Mouse (Mus musculus) adrenal gland, postnatal 4 days (tissue): ENCODE data around the gene Gtpbp3. TPM values are rescaled to one million over a fixed set of nuclear protein-coding genes. Genes with fewer than 3 reads are reported as not detected.

Source experiments
- DNase-seq, 2 experiments: peaks; one replicate each; pipeline ENCODE4 v3.0.0; 2021 to 2022; ENCODE audit warnings: low spot score in 2 of 2, mixed read lengths in 2 of 2
- total RNA-seq, 2 experiments: library from RNA; stranded (reverse); gene quantifications; 2 replicates each; pipeline ENCODE4 v1.2.3; 2021

Gtpbp3 gene
- total RNA-seq, 2 experiments from 2014 or later: 30.6 to 32.0 TPM

DNA sequence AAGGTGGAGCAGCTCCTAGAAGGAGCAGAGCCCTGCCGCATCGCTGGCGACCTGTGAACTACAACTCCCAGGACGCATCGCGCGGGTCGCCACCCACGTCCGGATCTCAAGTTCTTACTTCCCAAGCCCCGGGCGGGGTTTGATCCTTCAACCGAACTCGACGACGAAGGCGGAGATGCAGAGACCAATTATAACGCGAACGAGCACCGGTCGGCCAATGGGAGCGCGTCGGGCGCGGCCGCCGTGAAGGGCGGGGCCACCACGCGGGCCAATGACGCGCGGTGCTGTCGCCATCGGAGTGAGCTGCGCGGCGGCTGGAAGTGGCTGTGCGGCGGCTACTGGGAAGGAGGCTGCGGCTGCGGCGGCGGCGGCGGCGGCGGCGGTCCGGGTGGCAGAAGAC lies 19.0 kb upstream of the Gtpbp3 start, which contains the start of gene Dda1:
Gene Dda1 (plus strand): TSS at position 284 of the 400 bp plus-strand sequence.
- peak; percentile 86 to 94 for DNase-seq

DNA sequence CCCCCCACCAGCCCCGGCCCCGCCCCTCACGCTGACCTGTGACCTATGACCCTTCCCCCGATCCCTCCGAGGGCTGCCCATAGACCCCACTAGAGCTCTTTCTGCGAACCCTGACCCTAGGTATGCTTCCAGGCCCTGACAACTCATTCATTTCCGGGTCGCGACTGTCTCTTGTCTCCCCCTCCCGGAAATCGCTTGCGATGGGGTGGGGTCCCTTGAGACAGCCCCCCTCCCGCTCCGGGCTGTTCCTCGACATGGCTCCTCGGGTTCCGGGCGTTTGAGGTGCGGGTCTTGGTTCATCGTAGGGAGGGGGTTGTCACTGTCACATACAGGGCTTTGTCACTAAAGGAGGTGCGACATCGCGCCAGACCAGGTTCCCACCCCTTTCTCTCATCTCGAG lies 18.5 kb upstream of the Gtpbp3 start:
- no peak for DNase-seq

DNA sequence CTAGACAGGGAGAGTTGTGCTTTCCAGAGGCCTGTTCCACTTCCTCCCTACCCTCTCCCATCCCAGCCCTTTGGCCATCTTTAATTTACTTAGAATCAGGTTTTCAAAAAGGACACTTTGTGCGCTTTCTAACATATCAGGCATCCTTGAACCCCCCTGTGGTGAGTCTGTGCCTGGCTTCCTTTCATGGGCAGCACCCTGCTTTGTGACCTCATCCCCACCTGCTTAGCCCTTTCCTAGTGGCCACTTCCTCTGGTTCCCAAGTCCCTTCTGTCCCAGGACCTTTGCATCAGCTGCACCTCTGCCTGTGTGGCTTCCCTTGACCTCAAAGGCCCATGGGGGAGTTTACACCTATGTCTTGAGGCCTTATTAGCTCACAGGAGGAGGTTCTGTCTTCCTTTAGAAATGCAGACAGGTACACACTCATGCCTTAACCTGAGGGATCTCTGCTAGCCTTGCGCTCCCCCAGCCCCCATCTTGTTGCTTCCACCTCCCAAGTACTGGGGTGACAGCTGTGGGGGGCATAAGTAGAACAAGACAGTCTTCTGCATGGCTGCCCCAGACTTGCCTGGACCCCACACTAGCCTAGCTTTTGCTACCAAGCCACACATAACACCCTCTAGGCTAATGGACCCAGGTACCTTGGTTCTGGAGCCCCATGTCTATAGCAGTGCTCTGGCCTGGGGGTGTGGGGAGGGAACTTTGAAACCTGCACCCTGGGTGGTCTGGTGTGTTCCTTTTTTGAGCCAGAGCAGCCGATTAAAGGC lies 17.6 kb upstream of the Gtpbp3 start:
- DNase-seq: no peak

DNA sequence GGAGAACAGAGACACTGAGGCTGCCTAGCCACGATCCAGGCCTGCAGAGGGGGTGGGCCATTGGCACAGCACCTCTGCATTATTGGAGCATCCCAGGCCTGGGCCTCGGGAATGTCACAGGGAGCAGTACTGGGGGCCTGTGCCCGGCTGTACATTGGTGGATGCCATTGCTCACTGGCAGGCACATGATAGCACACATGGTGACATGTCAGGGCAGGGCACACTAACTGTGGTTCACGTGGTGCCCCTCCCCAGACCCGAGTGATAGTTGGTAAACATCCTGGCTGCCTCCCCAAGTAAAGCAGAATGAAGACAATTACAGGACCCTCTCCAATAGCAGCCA lies 17.0 kb upstream of the Gtpbp3 start:
- DNase-seq: no peak

DNA sequence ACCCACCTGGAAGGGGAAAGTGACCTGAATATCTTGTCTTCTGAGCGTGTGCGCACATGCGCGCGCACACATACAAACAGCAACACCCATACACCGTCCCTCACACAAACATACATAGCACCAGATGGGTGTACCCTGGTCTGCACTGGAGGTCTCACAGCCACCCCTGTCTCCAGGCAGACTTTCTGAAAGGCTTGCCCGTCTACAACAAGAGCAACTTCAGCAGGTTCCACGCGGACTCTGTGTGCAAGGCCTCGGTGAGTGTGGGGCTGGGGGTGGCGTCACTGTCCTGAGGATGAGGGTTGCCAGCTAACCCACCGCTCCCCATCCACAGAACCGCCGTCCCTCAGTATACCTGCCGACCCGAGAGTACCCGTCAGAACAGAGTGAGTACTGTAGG lies 16.0 kb upstream of the Gtpbp3 start:
- no peak for DNase-seq

DNA sequence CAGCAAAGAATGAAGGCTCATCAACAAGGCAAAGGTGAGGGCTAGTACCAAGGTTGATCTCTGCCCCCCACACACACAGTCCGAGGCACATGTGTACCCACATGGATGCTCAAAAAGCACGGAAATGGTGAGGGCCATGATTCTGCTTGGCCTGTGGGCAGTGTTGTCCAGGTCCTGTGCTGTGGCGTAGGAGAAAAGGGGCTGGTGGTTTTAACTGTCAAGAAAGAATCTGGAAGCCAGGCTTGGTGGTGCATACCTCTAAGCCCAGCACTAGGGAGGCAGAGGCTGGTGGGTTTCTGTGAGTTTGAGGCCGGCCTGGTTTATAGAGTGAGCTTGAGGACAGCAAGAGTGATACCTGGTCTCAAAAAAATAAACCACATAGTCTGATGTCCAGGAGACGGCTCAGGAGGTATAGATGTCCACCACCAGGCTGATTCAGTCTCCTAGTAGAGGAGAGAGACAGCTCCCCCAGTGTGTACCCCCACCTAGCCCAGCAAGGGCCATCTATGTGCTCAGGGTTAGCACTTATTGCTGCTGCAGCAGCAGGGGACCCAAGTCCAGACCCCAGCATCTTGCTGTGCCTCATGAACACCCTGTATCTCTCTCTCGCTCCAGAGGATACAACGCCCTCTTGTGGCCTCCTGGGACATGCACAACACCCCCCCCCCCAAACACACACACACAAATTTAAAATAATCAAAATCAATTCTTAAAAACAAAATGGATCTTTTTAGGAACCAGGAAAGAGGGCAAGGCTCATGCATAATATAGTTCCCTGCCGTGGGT lies 15.1 kb upstream of the Gtpbp3 start:
- DNase-seq: no peak

DNA sequence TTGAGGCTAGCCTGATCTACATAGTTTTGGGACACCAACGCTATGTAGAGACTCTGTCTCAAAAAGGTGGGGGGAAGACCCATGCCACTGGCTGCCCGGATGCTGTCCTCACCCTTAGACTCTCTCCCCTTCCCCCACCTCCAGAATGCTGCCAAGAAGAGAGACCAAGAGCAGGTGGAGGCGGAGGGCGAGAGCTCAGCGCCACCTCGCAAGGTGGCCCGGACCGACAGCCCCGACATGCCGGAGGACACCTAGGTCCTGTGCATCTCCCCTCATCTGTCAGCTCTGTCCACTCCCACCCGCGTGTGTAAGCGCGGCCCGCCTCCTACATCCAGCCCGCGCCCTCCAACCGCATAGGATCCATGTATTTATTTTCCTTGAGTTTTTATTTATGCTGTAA lies 13.6 kb upstream of the Gtpbp3 start:
- DNase-seq: no peak

DNA sequence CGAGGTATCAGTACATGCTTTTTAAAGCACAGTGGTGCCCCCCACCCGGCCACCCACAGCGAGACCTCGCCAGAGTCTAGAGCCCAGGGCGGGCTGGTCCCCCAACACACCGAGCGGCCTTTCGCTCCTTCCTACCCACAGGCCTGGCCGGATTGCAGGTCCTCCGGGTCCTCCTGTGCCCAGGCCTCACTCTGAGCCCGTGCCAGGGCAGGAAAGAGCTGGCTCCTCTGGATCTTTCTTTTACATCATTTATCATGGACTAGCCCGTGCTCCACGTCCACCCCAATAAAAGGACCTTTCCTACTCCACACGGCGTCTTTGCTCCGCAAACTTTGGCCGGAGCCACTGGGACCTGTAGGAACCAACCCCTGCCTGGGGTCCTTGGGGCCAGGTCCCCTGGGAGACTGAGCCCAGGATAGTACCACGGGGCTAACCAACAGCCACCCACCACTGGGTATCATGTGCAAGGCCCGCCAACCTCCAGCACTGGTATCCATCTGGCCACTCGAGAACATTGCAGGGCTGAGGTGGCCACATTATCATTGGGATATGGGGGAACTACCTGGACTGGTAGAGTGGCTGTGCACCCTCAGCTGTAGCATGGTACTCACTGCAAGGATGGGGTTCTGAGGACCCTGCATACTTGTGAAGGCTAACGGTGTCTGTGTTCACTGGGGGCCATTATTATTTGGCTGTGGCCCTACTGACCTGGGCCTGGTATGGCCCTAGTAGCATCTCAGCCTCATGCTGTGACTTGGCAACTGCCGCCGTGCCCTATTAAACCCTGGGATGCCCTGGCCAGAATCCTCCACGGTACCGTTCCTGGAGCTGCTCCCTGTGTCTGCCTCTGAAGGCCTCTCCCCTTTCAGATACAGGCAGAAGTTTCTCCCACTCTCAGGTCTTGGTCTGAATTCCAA lies 12.9 kb upstream of the Gtpbp3 start:
- no peak for DNase-seq

DNA sequence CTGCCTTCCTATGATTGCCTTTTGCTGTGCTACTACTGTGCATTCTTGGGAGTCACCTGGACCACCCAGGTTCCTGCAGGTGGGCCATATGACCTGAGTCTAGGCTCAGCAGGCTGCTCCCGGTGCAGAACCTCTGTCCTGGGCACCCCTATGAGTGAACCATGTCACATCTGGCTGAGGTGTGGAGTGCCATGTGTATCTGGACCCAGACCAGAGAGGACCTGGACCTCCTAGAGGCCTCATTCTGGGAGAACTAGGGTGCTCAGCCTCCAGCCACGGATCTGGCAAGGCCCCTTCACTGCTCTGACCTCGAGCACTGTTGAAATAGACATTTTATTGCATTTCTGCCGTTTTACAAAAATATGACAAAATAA lies 12.2 kb upstream of the Gtpbp3 start:
- DNase-seq: no peak

DNA sequence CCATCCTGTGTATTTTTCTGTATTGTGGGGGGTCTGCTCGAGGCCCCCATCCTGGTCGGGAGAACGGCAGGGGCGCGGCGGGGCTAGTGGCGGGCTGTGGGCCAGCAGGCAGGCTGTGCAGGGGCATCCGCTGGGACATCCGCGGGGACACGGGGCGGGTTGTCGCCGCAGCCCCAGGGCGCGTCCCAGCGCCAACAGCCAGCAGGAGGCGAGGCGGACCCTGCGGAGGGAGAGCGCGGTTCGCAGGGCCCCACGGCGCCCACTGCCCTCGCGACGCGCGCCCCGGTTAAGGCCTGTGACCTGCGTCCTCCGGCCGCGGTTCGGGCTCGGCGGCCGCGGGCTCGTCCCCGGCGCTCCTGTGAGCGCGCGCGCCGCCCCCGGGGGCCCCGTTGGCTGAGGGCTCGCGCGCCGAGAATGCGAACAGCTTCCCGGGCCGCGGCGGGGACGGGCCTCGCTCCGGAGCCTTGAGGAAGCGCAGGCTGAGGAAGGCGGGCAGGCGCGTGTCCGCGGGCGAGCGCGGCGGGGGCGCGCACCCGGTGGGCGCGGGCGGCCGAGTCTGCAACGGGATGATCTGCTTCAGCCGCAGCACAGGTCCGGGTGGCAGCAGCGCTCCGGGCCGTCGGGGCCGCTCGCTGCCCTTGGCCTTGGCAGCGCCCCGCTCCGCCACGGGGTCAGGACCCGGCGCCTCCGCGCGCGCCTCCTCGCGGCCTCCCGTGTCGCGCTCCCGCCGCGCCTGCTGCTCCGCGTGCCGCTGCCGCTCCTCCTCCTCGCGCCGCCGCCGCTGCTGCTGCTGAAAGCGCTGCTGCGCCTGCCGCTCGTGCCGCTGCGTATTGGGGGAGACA lies 11.6 kb upstream of the Gtpbp3 start:
- DNase-seq: peak; percentile 72 to 77

DNA sequence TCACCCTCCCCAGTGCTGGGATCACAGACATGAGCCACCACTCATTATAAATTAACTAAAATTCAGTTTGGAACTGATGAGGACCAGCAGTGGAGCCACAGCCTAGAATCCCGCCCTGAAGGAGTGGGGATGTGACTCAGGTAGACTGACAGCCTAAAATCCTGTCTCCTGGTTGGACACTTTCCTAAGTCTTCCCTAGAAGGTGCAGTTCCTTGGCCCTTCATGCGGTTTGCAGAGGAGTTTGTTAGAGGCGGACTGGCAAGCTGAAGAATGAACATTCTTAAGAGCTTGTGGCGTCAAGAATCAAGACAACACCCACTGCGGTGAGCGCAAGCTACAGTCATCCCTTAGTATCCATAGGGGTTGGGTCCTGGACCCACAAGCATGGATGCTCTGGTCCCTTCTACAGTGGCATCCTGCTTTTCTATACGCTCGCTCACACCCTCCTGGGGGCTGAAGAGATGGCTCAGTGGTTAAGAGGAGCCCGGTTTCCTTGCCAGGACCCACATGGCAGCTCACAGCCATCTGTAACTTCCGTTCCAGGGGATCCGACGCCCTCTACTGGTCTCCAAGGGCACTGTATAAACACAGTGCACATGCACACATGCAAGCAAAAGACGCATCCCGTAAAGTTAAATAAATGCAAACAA lies 10.6 kb upstream of the Gtpbp3 start:
- DNase-seq: no peak

DNA sequence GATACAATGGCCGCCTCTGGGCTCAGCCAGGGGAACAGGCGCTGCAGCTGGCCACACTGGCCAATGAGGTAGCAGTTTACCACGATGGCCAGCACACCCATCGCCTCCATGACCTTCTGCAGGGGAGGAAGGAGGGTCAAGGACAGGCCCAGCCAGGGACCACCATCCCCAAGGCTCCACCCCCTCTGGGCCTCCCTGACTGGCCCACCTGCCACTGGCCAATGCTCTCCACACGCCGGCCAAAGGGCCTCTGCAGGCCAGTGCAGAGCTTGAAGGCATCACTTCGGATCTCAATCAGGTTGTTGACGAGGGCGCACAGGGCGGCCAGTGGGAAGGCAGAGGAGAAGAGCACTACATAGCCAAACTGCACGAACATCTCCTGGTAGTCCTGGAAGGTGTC lies 9.0 kb upstream of the Gtpbp3 start:
- DNase-seq: no peak

DNA sequence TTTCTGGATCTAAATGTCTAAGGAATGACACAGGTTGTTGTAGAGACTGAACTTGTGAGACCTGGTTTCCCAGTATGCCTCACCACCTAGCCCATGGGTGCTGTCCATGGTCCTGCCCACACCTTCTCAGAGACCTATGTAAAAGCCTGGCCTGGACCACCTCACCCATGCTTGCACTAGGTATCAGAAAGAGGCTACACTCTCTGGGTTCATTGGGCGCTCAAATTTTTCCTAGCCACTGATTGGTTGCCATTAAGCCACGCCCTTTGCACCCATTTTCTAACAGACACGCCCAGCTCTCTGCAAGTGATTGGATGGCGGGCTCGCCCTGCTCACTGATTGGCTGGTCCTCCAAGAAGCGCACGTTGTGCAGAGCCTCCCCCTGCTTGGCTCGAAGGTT lies 4.0 kb upstream of the Gtpbp3 start:
- DNase-seq: no peak

DNA sequence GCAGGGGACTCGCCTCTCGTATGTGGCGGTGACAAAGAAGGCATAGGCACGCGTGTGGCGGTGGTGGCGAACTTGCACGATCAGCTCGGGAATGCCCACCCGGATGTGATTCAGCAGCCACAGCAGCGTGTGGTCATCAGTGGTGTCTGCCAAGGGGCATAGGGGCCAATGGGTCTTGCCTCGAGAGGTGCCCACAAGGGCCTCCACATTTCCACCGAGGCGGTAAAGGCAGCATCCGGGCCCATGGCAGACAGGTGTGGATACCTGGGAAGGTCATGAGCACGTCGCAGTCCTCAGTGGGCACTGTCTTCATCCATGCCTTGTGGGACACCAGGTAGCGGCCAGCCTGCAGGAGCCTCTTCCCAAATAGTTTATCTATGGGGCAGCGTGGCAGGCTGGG lies 3.2 kb upstream of the Gtpbp3 start:
- DNase-seq: no peak

DNA sequence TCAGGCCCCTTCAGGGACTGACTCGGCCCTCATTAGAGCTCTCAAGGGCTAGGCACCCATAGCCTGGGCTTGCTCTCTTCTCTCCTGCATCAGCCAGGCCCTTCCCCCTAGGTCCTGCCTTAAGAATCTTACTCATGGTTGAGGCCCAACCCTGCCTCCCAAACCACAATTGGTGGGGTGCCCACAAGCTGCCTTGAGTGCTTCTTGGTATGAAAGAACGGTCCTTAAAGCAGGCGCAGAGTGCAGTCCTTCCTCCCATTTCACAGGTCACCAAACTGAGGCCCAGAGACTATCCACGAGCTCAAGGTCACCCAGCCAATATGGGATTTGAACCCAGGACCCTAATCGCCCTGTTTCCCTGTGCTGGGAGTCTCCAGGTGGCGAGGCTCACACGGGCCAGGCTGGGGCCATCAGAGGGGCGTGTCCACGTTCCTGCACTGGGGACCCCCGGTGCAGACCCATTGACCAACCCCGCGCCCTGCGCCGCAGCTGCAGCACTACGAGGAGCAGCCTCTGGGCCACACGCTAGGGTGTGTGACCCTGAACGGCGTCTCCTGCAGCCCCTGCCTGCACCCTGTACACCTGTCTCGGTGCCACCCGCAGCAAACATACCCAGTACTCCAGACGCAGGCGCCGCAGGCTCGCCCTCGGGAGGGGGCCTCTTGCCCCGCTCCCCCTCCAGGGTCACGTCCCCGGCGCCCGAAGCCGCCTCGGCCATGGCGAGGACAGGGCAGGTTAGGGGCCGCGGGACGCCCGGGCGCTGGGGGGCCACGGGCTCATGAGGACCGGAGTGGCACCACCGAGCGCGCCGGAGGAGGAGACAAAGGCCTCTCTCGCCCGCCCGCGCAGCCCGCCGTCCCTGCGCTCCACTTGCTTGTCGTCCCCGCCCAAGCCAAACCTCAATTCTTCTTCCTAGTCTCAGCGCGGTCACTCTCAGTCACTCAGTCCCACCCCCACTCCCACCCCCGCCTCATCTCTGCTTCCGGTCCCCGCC lies 2.5 kb upstream of the Gtpbp3 start, which contains the start of gene Ano8:
Gene Ano8 (minus strand): TSS at position 822 of the 994 bp plus-strand sequence.
- peak in 1 of 2 experiments; percentile 72 for DNase-seq

DNA sequence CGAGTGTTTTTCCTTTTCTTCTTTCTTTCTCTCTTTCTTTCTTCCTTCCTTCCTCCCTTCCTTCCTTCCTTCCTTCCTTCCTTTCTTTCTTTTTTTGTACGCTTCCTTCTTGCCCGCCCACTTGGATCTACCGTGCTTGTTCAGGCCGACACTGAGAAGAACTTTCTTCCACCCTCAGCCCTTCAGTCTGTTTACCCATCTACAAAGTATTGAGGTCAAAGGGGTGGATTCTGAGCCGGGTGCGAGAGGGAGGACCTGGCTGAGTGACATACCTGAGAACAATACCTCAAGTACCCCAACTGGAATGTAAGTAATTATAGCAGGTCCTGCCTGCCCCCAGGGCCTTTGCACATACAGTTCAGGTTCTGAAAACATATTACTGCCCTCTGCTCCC lies 1.8 kb upstream of the Gtpbp3 start:
- DNase-seq: no peak

DNA sequence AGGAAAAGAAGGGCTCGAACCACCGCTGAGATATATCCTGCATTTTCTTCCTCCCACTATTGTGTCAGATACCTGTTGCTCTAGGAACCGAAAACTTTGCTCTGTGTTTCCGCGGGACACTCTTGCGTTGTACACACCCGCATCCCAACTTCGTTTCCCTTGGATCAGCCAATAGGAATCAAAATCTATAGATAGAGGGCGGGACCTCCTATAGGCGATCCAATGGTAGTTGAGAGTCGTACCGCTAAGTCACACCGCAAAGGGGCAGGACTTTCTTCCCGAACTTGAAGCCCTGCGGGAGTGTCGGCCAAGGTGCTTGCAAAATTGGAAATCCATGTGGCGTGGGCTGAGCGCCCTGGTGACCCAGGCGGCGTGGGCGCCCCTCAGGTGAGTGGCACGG lies 551 bp downstream of the Gtpbp3 start:
- DNase-seq: peak in 1 of 2 experiments; percentile 72

DNA sequence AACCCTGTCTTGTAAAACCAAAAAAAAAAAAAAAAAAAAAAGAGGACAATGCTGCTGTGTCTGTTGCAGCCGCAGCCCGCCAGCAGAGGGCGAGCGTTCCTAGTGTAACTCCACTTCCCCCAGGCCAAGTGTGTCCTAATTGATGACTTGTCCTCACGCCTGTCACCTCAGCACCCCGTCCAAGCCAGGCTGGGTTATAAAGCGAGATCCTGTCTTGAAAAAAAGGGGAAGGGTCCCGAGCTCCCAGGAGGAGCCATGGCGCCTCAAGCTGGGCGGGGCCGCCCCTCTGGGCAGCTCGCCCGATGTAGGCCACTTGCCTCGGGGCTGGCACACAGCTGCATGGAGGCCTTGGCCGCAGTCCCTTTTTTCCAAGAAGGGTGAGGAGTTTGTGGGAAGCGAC lies 7.1 kb downstream of the Gtpbp3 start:
- peak; percentile 62 to 77 for DNase-seq

DNA sequence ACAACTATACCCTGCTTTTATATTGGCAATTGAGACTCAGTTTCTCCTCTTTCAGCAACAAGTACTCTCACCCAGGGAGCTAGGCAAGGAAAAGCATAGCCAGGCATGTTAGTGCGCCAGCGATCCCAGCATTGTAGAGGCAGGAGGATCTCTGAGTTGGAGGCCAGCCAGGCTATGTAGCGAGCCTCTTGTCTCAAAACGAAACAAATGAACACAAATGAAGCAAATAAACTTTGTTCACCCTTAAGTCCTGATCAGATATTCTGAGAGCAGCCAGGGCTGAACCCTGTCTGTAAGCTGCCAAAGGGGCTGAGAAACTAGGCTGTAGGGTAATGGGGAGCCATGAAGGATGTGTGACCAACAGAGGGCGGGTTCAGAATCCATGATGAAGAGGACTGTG lies 7.9 kb downstream of the Gtpbp3 start:
- no peak for DNase-seq
